Mouse (Mus musculus) intestine, embryonic 16.5 days (tissue): ENCODE results near the gene Rln1. TPM values are rescaled to one million over a fixed set of nuclear protein-coding genes. Genes with fewer than 3 reads are reported as not detected.
A peak's percentile ranks its signal among the peaks of the same experiment; 100 is the strongest.

Experiments
- ATAC-seq: fragments of 200-750 bp; cut with Nextera tagmentation; 2 replicates; pipeline ENCODE4 v1.8.0; 2017; ENCODE audit warnings: moderate TSS enrichment, moderate library complexity
- H3K27ac ChIP-seq: fragments of 300-500 bp; sonication (generic); 2 replicates; pipeline ENCODE4 v1.5.1; 2014; ENCODE audit warnings: mild to moderate bottlenecking, low read length
- H3K27me3 ChIP-seq: fragments of 300-500 bp; sonication (generic); replicated peaks from 2 replicates; pipeline ENCODE4 v1.6.1; 2014; ENCODE audit warnings: low read length, control low read depth, mixed read lengths; ENCODE audit not compliant: control insufficient read depth, insufficient read depth
- H3K36me3 ChIP-seq: fragments of 300-500 bp; sonication (generic); 2 replicates; pipeline ENCODE4 v1.6.1; 2014; ENCODE audit warnings: low read length, control low read depth; ENCODE audit not compliant: control insufficient read depth, insufficient read depth
- H3K4me1 ChIP-seq: fragments of 300-500 bp; sonication (generic); 2 replicates; pipeline ENCODE4 v1.6.1; 2014; ENCODE audit warnings: low read length, control low read depth, mixed read lengths; ENCODE audit not compliant: control insufficient read depth, insufficient read depth
- H3K4me2 ChIP-seq: fragments of 300-500 bp; sonication (generic); 2 replicates; pipeline ENCODE4 v1.6.1; 2014; ENCODE audit warnings: low read depth, low read length, control low read depth
- H3K4me3 ChIP-seq: fragments of 300-500 bp; sonication (generic); 2 replicates; pipeline ENCODE4 v1.5.1; 2014; ENCODE audit warnings: mild to moderate bottlenecking, low read length
- H3K9ac ChIP-seq: fragments of 300-500 bp; sonication (generic); 2 replicates; pipeline ENCODE4 v1.6.1; 2014; ENCODE audit warnings: low read depth, low read length
- H3K9me3 ChIP-seq: fragments of 300-500 bp; sonication (generic); 2 replicates; pipeline ENCODE4 v1.6.1; 2016; ENCODE audit warnings: low read length, control low read depth; ENCODE audit not compliant: control insufficient read depth
- WGBS: fragments of 180-500 bp; shearing (Covaris S2); extraction: QIAGEN DNeasy Blood & Tissue Kit; methylation state at CpG from one replicate; pipeline ENCODE4 v1.1.7; 2014; 5-methylcytosine and 5-hydroxymethylcytosine counted together
- polyA plus RNA-seq: library from polyadenylated mRNA; unstranded; fragments of >200 nt; fragmentation: Nextera tagmentation; extraction: Ambion mirVana; gene quantifications from 2 replicates; pipeline ENCODE4 v1.2.1, GENCODE M21; 2015

Rln1 gene
- polyA plus RNA-seq, 1 experiment from 2014 or later = not detected

GRCm38 (mm10) chr19:29363557-29363956, 29.1 kb upstream of the Rln1 start:
- no peak overlapping the region for H3K4me3 ChIP-seq
- H3K27ac ChIP-seq = no peak overlapping the region
- no peak overlapping the region for H3K4me2 ChIP-seq
- 92% methylated on average over 7 of the region's 7 CpGs for WGBS
- no peak for ATAC-seq
- H3K4me1 ChIP-seq = peaks cover 12% of the 10 kb centered on the region; the same call in 1 of the 2 replicates
- H3K9me3 ChIP-seq = no peaks in the 10 kb centered on the region
- no peak overlapping the region for H3K9ac ChIP-seq
- 0 out of 2 replicates have a peak, but pooled peaks cover 4% of the 10 kb centered on the region for H3K36me3 ChIP-seq
- no peaks in the 10 kb centered on the region for H3K27me3 ChIP-seq

DNA sequence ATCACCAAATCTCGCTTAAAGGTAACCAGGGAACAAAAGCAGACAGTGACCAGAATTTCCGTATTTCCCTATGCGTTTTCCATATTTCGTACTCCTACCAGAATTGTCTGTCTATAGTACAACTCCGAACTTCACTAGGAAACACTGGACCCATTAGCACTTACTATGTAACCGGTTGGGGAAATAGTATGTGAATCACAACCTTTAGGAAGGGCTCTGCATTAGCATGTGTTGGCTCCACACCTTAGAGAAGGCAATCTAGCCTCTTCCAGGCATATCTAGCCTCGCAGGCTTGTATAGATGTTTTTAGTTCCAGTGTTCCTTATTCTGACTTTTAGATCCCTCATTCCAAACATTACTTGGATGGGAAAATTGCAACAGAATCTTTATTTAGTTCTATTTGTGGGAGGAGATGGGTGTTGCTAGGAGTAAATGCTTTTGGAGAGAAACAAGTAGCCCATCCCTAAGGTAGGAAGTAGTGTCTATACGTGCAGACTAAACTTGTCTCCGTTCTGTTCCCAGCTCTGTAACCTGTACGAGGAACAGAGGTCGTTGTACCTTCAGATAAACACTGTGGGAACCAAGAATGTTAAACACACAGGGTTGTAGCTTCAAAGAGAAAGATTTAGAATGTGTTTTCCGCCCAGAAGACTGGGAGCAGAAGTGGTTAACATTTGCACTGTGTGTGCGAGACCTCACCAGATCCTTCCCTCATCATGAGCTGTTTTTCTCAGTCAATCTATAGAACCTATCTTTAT, 27.9 kb upstream of the Rln1 start:
- peak overlapping the region; percentile 73 for H3K4me2 ChIP-seq
- 0 out of 2 replicates have a peak, but pooled peaks cover 6% of the 10 kb centered on the region for H3K36me3 ChIP-seq
- H3K9ac ChIP-seq = peak overlapping the region; percentile 85
- H3K9me3 ChIP-seq = no peaks in the 10 kb centered on the region
- peak; percentile 42 for ATAC-seq
- 23% methylated on average over 13 of the region's 13 CpGs for WGBS
- peak overlapping the region; percentile 74 for H3K4me3 ChIP-seq
- H3K27me3 ChIP-seq = no peaks in the 10 kb centered on the region
- H3K4me1 ChIP-seq = peaks cover 12% of the 10 kb centered on the region; the same call in 1 of the 2 replicates
- peak overlapping the region; percentile 38; the same call in 1 of the 2 replicates for H3K27ac ChIP-seq

DNA sequence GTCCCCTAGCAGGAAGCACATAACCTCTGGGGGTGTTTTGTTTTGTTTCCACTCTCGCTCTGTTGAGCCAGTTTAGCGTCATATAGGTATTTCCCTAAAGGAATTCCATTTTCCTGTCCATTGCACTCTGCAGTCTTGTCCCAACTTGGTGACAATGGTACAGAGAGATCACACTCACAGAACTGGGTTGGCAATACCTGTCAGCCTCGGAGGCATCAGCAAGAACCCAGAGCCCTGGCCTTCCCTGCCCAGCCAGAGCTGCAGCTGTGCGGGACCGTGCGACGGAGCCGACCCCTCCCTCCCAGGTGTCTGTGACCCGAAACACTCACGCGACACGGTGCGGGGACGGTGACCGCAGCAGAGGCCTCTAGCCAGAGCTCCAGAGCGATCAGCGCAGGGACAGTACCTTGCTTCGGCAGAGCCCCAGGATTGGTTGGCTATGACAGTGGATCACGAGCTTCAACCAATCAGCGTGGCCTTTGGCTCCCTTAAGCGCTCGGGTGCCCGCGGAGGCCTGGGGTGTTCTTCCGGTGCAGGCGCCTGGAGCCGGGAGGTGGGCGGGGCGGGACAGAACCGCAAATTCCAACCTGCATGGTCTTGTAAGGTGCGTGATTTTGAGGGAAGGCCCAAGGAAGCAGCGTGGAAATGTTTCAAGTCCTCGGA, 27.1 kb upstream of the Rln1 start:
- Histone ChIP-seq H3K4me3 (peak overlapping the region; percentile 74), H3K27ac (peak overlapping the region; percentile 65), H3K4me1 (peaks cover 10% of the 10 kb centered on the region; the same call in 1 of the 2 replicates), H3K4me2 (peak overlapping the region; percentile 73), H3K36me3 (0 out of 2 replicates have a peak, but pooled peaks cover 6% of the 10 kb centered on the region), H3K27me3 (no peaks in the 10 kb centered on the region), H3K9ac (peak overlapping the region; percentile 85), H3K9me3 (no peaks in the 10 kb centered on the region)
- WGBS = 2% methylated on average over 33 of the region's 33 CpGs
- ATAC-seq = peak; percentile 99

DNA sequence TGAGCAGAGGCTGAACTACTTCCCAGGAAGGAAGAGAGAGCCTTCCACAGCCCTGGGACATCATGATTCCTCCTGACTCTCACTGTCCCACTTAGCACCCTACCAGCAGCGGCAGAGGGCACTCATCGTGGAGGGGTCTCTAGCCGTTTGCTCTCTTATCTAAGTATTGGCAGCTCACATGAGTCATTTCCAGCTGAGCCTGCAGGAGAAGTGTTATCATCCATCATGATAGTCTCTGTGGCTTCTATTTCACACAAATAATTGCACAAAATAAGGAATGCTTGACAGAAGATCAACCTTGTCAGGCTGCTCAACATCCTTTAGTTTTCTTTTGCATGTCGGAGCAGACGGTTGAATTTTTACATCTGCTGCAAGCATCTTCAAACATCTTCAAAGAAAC, 25.8 kb upstream of the Rln1 start:
- Histone ChIP-seq H3K9me3 (no peaks in the 10 kb centered on the region), H3K4me2 (peak overlapping the region; percentile 73), H3K27ac (no peak overlapping the region), H3K36me3 (0 out of 2 replicates have a peak, but pooled peaks cover 6% of the 10 kb centered on the region), H3K4me3 (peak overlapping the region; percentile 74), H3K27me3 (no peaks in the 10 kb centered on the region), H3K4me1 (peaks cover 8% of the 10 kb centered on the region; the same call in 1 of the 2 replicates), H3K9ac (peak overlapping the region; percentile 24; the same call in 1 of the 2 replicates)
- WGBS = 69% methylated on average over 5 of the region's 5 CpGs
- no peak for ATAC-seq

GRCm38 (mm10) chr19:29356281-29356680, 21.8 kb upstream of the Rln1 start:
- ATAC-seq = no peak
- Histone ChIP-seq H3K27me3 (no peaks in the 10 kb centered on the region), H3K27ac (no peak overlapping the region), H3K4me2 (no peak overlapping the region), H3K36me3 (0 out of 2 replicates have a peak, but pooled peaks cover 6% of the 10 kb centered on the region), H3K4me3 (no peak overlapping the region), H3K9me3 (no peaks in the 10 kb centered on the region), H3K4me1 (peaks cover 8% of the 10 kb centered on the region; the same call in 1 of the 2 replicates), H3K9ac (no peak overlapping the region)
- 89% methylated on average over 11 of the region's 11 CpGs for WGBS

- H3K36me3 ChIP-seq = 0 out of 2 replicates have a peak, but pooled peaks cover 6% of the 10 kb centered on the region
- peak; percentile 66 for ATAC-seq
- peak overlapping the region; percentile 62 for H3K4me2 ChIP-seq
- no peaks in the 10 kb centered on the region for H3K9me3 ChIP-seq
- 4% methylated on average over 20 of the region's 20 CpGs for WGBS
- peak overlapping the region; percentile 49; the same call in 1 of the 2 replicates for H3K9ac ChIP-seq
- H3K27me3 ChIP-seq = no peaks in the 10 kb centered on the region
- peak overlapping the region; percentile 32 for H3K4me3 ChIP-seq
- 0 out of 2 replicates have a peak, but pooled peaks cover 3% of the 10 kb centered on the region for H3K4me1 ChIP-seq
- H3K27ac ChIP-seq = no peak overlapping the region
Measured at GRCm38 (mm10) chr19:29354895-29355877, 20.7 kb upstream of the Rln1 start.

- Histone ChIP-seq H3K27me3 (no peaks in the 10 kb centered on the region), H3K36me3 (peaks cover 3% of the 10 kb centered on the region; the same call in 1 of the 2 replicates), H3K27ac (no peak overlapping the region), H3K9me3 (no peaks in the 10 kb centered on the region), H3K9ac (no peak overlapping the region), H3K4me2 (no peak overlapping the region), H3K4me1 (no peaks in the 10 kb centered on the region), H3K4me3 (no peak overlapping the region)
- ATAC-seq = no peak
- WGBS = 55% methylated on average over 5 of the region's 5 CpGs
Measured at GRCm38 (mm10) chr19:29350991-29351390, 16.5 kb upstream of the Rln1 start.

DNA sequence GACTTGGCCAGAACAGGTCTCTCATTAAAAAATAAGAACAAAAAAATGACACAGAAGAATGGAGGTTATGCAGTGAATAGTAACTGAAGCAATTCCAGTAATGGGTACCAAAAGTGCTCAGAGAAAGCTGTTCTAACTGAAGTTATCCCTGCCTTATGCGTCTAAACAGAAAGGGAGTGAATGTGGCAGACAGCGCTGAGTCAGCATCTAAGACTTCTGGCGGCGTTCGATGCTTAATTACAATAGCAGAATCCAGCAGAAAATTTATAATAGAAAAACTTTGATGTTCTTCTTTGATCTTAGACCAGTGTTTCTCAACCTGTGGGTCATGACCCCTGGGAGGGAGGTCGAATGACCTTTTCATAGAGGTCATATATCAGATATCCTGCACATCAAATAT, 11.2 kb upstream of the Rln1 start:
- Histone ChIP-seq H3K36me3 (peaks cover 3% of the 10 kb centered on the region; the same call in 1 of the 2 replicates), H3K27ac (no peak overlapping the region), H3K9me3 (no peaks in the 10 kb centered on the region), H3K27me3 (no peaks in the 10 kb centered on the region), H3K4me2 (no peak overlapping the region), H3K4me3 (no peak overlapping the region), H3K9ac (no peak overlapping the region), H3K4me1 (no peaks in the 10 kb centered on the region)
- 76% methylated on average over 6 of the region's 6 CpGs for WGBS
- no peak for ATAC-seq
